Mouse (Mus musculus): ENCODE measurements around the gene Pgc.

The Pgc gene

DNA sequence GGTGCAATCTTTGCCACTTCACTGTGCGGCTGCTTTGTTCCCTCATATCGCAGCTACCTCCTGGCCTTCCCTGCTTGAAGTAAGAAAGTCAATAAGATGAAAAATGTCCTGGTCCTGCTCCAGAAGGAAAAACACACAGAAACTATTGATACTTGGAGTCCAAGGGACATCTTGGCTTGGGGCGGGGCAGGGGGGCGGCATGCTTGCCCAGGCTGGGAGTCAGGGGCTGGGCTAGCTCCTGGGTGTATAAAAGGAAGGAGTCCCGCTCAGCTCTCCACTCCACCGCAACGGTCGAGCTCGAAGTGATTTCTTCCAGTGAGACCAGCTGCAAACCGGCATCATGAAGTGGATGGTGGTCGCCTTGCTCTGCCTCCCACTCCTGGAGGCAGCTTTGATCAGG, at the start of gene Pgc:
Gene Pgc, plus strand, starts transcription at position 277 of the 400 bp plus-strand sequence.
- TF ChIP-seq GATA4 (IDR thresholded peaks at IDR 0.05; ENCODE audit: insufficient replicate concordance, low read length), result no peak

DNA sequence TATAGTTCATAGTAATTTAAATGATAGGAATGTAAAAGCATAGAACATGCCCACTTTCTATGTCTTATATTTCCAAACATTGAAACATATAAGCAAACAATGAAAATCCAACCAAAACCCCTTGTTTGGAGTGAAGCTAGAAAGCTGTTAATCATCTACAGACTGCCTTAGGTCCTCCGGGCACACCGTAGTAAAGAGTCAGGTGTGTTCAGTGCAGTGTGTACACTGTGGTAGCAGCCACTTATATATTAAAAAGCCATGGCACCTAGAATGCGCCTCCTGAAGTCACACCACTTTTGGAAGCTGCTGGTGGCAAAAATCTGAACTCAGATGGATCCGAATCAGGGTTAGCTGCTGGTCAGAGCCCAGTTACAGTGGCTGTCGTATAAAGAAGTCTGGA, 48.4 kb upstream of the Pgc start:
- no peak for TF ChIP-seq GATA4 (IDR thresholded peaks at IDR 0.05; ENCODE audit: insufficient replicate concordance, low read length)

DNA sequence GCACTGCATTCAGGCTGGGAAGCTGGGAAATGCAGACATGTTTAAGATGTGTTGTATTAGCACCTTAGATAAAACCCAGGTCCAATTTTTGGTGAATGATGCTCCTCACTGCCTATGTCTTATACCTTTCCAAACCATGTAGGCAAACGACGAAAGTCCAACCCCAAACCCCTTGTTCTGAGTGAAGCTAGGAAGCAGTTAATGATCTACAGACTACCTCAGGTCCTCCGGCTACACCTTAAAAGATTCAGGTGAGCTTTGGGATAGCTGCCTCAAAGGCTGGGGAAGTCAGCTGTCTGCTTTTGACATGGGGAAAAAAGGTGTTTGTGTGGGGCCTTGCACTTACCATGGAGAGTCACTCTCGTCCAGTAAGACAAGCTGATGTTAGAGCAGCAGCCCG, 47.9 kb upstream of the Pgc start:
- no peak for TF ChIP-seq GATA4 (IDR thresholded peaks at IDR 0.05; ENCODE audit: insufficient replicate concordance, low read length)

DNA sequence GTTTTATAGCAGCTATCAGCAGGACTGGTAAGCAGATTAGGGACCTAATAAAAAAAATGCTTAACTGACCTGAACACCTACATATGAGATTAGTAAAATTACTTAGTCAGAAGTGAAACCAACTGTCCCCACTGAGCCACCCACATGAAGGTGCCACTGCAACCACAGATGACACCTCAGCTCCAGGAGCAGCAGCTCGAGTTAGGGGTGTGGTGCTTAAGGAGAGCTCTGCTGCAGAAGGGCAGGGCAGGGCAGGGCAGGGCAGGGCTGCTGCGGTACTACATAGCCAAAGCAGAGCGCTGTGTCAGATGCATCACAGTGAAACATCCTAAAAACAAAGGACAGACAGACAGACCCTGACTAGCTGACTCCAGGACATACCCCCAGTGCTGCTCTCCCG, 43.8 kb upstream of the Pgc start:
- TF ChIP-seq GATA4 (IDR thresholded peaks at IDR 0.05; ENCODE audit: insufficient replicate concordance, low read length), result no peak

DNA sequence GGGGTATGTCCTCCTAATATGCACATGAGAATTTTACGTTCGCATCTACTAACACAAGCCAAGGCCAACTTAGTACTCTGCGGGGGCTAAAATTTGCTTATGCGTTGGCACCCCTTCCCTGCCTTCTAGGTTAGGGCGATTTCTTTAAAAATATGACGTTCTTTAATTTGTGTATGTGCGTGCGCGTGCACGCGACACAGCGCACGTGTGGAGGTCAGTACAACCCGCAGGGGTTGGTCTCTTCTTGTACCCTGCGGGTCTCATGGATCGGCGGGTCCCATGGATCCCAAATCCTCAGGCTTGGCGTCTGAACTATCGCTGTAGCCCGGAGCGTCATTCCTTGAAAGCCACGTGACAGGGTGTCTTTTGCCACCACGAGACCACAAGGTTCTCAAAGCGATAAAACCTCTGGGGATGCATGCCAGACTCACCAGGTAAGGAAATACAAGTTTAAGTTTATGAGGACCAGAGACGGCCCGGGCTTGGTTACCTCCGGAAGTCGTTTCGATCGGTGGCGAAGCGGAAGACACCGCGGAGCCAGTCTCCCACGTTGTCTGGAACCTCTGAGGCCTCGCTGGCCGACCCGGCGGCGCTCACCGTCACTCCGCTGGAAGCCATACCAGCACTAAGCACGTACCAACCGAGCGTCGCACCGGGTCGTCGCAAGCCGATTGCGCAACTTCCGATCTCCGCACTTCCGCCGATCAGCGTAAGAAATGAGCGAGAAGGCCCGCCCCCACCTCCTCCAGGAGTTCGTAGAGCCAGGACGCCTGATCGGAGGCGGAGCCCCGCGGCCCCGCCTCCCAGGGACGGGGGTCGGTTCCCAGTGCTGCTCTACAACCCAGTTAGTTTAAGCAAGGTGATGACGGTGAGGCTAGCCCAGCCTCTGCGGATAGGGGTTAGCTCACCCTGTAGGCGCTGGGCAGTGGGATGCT, 39.0 kb upstream of the Pgc start:
- TF ChIP-seq GATA4 (IDR thresholded peaks at IDR 0.05; ENCODE audit: insufficient replicate concordance, low read length), result no peak; the same call in 1 of the 2 replicates

DNA sequence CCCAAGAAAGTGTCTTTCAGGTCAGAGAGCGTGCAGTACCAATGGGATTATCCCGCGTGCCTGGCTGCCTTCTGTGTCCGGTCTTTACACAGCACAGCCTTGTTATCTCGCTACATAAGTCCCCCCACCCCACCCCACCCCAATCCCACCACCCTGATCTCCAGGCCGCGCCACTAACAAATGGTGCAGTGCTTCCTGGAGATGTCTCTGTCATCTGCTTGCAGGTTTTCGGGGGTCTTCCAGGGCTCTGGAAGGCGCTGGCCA, 38.4 kb upstream of the Pgc start, which contains the start of gene Tomm6:
Gene Tomm6, minus strand, starts transcription at position 43 of the 264 bp plus-strand sequence.
- no peak for TF ChIP-seq GATA4 (IDR thresholded peaks at IDR 0.05; ENCODE audit: insufficient replicate concordance, low read length)

DNA sequence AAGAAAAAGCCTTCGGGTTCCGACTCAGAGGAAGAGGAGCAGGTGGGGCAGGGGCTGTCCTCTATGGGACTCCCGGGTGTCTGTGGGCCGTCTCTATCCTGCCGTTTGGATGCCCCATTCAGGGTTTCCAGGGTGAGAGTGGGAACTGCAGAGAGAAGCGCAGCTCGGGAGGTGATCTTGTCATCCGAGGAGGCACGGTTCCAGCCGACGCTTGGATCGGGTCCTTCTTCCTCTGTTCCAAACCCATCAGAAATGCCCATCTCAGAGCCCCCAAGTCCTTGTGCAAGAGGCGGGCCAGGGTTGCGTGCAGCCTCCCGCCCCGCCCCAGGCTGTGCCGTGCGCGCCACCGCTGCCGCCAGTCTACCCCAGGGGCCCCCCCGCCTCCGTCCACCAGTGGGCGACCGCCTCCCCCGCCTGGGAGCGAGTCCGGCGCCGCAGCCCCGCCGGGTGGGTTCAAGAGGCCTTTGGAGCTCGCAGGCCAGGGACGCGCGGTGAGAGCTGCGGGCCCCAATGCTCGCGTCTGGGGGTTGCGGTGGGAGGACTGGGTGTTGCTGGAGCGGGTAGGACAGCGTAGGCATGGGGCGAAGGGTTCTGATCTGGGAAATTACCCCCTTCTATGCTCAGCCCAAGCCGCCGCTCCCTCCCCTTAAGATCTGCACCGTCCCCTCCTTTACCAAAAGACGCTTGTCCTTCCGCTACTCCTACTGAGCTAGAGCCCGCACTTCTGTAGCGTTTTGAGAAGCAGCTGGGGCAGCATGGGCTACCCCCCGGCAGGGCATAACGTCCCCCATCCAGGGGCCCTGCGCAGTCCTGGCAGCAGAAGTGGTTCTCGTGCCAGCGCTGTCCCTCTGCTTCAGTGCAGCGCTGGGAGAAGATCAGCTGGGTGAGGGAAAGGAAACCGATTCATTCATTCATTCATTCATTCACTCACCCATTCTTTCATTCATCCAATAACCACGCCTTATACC, 37.8 kb upstream of the Pgc start, which contains the start of gene Frs3:
Gene Frs3, plus strand, starts transcription at position 423 of the 968 bp plus-strand sequence.
- no peak for TF ChIP-seq GATA4 (IDR thresholded peaks at IDR 0.05; ENCODE audit: insufficient replicate concordance, low read length)

DNA sequence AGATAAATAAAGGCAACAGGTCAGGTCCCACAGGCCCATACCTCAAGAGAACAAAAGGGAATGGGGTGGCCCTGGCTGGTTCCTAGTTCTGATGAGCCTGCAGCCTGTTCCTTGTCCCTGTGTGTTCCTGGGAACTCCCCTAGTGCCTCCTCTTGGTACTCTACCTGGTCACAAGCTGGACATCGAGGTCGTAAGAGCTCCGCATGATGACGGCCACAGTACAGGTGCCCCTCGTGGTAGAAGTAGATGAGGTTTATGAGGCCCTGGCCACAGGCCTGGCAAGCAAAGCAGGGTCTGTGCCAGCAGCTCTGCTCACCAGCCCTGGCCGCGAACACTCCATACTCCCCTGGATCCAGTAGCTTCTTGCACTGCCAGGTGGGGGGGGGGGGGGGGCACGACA, 36.7 kb upstream of the Pgc start:
- no peak for TF ChIP-seq GATA4 (IDR thresholded peaks at IDR 0.05; ENCODE audit: insufficient replicate concordance, low read length)

DNA sequence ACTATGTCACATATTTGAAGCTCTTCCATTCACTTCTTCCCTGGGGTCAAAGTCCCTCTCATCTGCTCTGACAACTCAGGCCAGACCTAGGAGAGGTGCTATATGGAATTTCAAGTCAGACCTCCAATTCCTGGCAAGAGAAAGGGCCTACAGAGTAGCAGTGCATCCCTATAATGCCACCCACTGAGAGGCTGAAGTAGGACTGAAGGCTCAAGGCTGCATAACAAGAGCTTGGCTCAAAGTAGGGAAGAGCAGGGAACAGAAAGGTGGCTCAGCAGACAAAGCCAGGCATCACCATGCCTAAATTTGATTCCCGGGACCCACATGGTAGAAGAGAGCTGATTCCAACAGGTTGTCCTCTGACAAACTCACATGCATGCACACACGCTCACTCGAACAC, 35.0 kb upstream of the Pgc start:
- TF ChIP-seq GATA4 (IDR thresholded peaks at IDR 0.05; ENCODE audit: insufficient replicate concordance, low read length), result no peak

DNA sequence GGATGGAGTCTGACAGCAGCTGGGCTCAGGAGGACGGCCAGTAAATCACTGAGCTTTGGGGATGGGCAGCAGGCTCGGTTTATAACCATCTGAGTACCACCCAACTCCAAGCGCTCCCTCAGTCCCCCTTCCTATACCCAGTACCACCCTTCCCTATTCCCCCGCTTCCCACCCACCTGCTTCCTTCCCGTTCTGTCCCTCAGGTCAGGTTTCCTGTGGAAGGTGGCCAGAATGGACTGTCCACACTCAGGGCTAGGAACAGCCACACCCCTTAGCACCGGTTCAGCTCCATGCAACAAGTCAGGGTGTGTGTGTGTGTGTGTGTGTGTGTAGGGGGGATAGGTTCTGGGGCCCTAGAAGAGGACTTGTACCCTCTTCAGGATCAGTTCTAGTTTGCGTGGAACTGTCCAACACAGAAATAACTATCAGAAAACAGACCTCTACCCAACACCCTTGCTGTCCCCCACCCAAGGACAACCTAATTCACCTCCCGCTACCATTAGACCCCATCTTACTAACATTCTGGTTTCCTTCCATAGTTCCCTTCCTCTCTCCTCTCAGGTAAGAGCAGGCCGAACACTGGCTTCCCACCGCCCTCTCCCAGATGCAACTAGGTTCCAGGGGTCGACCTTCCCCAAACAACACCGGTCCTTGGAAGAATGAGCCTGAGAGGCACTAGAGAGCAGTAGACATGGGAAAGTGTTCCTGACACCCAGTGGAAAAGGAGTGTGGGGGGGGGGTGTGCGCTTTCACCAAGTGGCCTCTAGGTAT, 32.8 kb upstream of the Pgc start:
- TF ChIP-seq GATA4 (IDR thresholded peaks at IDR 0.05; ENCODE audit: insufficient replicate concordance, low read length), result no peak

DNA sequence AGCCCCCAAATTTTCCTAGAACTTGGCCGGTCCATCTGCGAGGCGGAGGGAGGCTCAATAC, 32.4 kb upstream of the Pgc start, which contains the start of gene Gm21981:
Gene Gm21981, minus strand, starts transcription at position 14 of the 61 bp plus-strand sequence.
- no peak for TF ChIP-seq GATA4 (IDR thresholded peaks at IDR 0.05; ENCODE audit: insufficient replicate concordance, low read length)

DNA sequence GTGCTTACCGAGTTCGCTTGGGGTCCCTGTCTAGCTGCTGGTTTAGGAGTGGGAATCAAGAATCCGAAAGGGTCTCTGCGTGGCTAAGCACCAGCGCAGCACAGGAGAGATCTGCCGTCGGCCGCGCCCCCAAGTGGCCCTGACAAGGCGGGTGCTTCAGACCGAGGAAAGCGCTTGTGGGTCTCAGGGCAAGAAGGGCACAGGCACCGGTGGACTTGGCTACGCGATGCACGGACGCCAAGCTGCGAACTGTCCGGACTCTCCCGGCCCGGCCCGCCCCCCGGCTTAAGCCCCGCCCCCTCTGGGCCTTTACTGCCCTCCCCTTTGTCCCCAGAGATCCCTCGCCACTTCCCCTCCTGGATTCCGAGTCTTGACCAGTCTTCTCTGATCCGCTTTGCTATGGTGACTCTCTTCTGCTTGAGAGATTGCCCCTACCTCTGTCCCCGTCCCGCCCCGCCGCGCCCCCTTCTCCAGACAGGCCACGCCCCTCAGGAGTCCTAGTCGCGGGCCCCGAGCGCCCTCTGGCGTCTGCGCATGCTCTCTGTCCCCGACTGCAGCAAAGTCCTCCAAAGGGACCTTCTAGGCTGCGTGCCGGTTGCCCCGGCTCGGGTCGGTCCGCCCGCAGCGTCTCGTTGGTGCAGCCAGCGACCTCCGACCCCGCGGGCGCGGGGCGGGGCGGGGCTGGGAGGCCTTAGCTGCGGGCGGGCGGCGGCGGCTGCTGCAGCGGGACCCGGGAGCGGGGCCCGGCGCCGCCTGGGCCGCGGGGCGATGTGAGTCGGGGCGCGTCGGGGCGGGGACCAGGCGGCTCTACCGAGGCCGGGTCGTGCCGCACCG, 31.9 kb upstream of the Pgc start, which contains the start of gene Prickle4:
Gene Prickle4, minus strand, starts transcription at position 234 of the 834 bp plus-strand sequence.
- TF ChIP-seq GATA4 (IDR thresholded peaks at IDR 0.05; ENCODE audit: insufficient replicate concordance, low read length), result no peak; the same call in 1 of the 2 replicates

DNA sequence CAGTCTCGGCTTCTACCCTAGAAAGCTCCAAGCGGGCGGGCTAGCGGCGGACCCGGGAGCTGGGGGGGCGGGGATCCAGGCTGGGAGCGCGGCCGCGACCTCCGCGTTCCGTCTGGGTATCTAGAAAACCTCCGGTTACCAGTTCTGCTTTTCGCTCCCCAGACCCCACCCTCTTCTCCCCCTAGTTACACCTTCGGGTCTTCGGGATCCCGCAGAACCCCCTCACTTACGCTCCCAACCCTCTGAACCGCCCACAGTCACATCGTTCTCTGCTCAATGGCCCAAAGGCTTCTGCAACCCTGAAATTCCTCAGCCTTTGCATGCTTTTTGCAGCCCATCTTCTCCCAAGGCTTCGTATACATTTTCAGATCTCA, 31.3 kb upstream of the Pgc start:
- TF ChIP-seq GATA4 (IDR thresholded peaks at IDR 0.05; ENCODE audit: insufficient replicate concordance, low read length), result no peak

DNA sequence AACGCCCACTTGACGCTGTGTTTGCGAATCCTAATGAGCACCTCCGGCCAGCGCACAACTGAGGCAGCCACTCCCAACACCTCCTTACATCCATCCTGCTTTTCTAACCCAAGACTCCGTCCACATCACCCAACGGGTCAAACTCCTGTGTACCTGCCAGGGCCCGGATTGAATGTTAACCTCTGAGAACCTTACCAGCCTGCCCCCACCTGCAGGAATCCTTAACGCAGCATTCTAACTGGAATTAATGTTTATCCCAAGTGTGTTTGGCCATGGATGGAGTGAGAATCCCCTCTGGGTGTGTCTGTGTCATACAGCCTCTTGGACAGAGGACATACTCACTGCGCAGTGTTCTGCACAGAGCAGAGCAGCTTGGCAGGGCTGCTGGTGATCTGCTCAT, 28.5 kb upstream of the Pgc start:
- no peak for TF ChIP-seq GATA4 (IDR thresholded peaks at IDR 0.05; ENCODE audit: insufficient replicate concordance, low read length)

DNA sequence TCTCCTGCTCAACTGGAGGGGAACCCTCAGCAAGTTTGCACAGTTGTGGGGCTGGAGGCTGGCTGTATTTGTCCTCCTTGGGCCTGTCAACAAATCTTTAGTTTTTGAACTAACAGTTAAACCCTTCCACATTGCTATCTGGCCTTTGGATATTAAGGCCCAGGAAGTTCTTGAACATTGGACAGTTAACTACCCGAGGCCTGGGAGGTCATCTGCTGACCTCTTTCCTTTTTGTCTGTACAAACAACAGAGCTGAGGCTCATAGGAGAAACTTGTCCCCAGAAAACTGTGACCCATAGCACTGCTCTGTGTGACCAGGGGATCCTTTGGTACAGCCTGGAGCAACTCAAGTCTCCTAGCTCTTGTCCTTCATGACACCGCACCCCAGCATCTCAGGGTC, 27.6 kb upstream of the Pgc start:
- no peak for TF ChIP-seq GATA4 (IDR thresholded peaks at IDR 0.05; ENCODE audit: insufficient replicate concordance, low read length)
